Mouse (Mus musculus): ENCODE results near the gene Upp2. TPM values are rescaled to one million over a fixed set of nuclear protein-coding genes. Genes with fewer than 3 reads are reported as not detected.

Gene Upp2
- total RNA-seq, 2 experiments from 2014 or later = 26.7 to 33.8 TPM

- H3K27ac ChIP-seq = no peak overlapping the region
- TF ChIP-seq CTCF (IDR thresholded peaks at IDR 0.05) = no peak
- no peak overlapping the region for H3K4me3 ChIP-seq
- intact Hi-C loops (cut with DNase I) = loop anchor here (5.0 kb wide), 2 partner anchors 325 to 605 kb away; no protein-coding TSS in a partner anchor
- DNase-seq (ENCODE audit: extremely low spot score in 1 of 2, low spot score in 2 of 2) = no peak
These were observed 265.3 kb downstream of the Upp2 start for GRCm38 (mm10) chr2:58832253-58832980.

DNA sequence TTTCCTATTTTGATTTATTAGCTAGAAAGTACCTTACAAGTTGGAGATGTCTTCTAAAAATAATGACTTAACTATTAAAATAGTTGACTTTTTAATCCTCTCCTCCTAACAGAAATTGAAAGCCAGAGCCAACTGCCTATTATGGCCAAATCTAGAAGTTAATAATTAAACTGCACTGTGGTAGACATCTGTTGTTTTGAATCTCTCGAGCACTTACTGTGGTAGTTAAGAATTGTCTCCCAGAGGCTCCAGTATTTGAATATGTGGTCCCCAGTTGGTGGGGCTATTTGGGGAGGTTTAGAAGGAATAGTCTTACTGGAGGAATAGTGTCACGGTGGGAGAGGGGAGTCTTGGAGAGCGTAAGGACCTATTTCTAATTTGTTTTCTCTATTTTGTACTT is 273.9 kb downstream of the Upp2 start:
- TF ChIP-seq CTCF (IDR thresholded peaks at IDR 0.05) = no peak
- DNase-seq (ENCODE audit: extremely low spot score in 1 of 2, low spot score in 2 of 2) = no peak
- Histone ChIP-seq H3K27ac (no peak overlapping the region), H3K4me3 (no peak overlapping the region)
- intact Hi-C loops (cut with DNase I) = no loop called here

- no peak for TF ChIP-seq CTCF (IDR thresholded peaks at IDR 0.05)
- H3K27ac ChIP-seq = no peak overlapping the region
- intact Hi-C loops (cut with DNase I) = no loop called here
- DNase-seq (ENCODE audit: extremely low spot score in 1 of 2, low spot score in 2 of 2) = no peak
- no peak overlapping the region for H3K4me3 ChIP-seq
These were observed 275.3 kb downstream of the Upp2 start for GRCm38 (mm10) chr2:58842443-58842842.

Other genes starting within 250 kb of the Upp2 start
- 10 to 100 TPM; 26.5 to 26.7 TPM for gene Acvr1c, start 209.4 kb upstream of the Upp2 start, total RNA-seq (2021)
- not detected for gene Gm17409, start 97.2 kb upstream of the Upp2 start, total RNA-seq (2021)
- gene Acvr1, start 141 bp upstream of the Upp2 start, total RNA-seq (2021) = 10 to 100 TPM; 32.9 to 36.6 TPM